In genomic region chr17:57123192-57124118, GRCm38 (mm10) we compare ENCODE assay signal across 40 mouse cellular contexts. TPM values are rescaled to one million over a fixed set of nuclear protein-coding genes. Genes with fewer than 3 reads are reported as not detected.
"Had no signal": no experiment of that assay in that cellular context is flagged by ENCODE, and none has a peak within 500 bp of the region (broad histone marks: within the 10 kb centered on the region; RNA-seq: fewer than 3 reads in every experiment).

No protein-coding gene starts in this region.

- DNase-seq: heart, postnatal 10 days; heart, postnatal 14 days; heart, postnatal 36 days; heart, postnatal 4 days; kidney, adult 11 months; kidney, adult 18-20 months; kidney, adult 2 months; kidney, adult 8-10 months; kidney, postnatal 10 days; kidney, postnatal 14 days; kidney, postnatal 25 days; kidney, postnatal 36 days; kidney, postnatal 4 days; layer of hippocampus, adult 9-11 months; layer of hippocampus, postnatal 36 days had no signal

- H3K4me2 ChIP-seq: heart, embryonic 11.5 days; heart, embryonic 12.5 days; heart, embryonic 13.5 days; heart, embryonic 15.5 days; hindbrain, embryonic 12.5 days; hindbrain, embryonic 13.5 days; hindbrain, embryonic 14.5 days; hindbrain, embryonic 15.5 days; intestine, embryonic 15.5 days; kidney, embryonic 15.5 days had no signal

- H3K4me1 ChIP-seq: heart, embryonic 12.5 days; hindbrain, embryonic 12.5 days; hindbrain, embryonic 15.5 days had no signal

- H3K27me3 ChIP-seq: heart, embryonic 13.5 days; heart, embryonic 15.5 days; hindbrain, embryonic 12.5 days; hindbrain, embryonic 13.5 days; hindbrain, embryonic 15.5 days; intestine, embryonic 15.5 days; kidney, embryonic 15.5 days had no signal

- H3K4me3 ChIP-seq: heart, embryonic 12.5 days; heart, embryonic 13.5 days; heart, embryonic 15.5 days; hindbrain, embryonic 10.5 days; hindbrain, embryonic 12.5 days; hindbrain, embryonic 13.5 days; hindbrain, embryonic 15.5 days; intestine, embryonic 15.5 days; kidney, embryonic 15.5 days; layer of hippocampus, adult 2 months; left cerebral cortex, adult 2 months had no signal

- H3K9me3 ChIP-seq: heart, embryonic 12.5 days; heart, embryonic 13.5 days; heart, embryonic 15.5 days; hindbrain, embryonic 10.5 days; hindbrain, embryonic 12.5 days; hindbrain, embryonic 13.5 days; hindbrain, embryonic 15.5 days; intestine, embryonic 15.5 days; kidney, embryonic 15.5 days had no signal

- H3K9ac ChIP-seq: heart, embryonic 12.5 days; heart, embryonic 13.5 days; heart, embryonic 15.5 days; hindbrain, embryonic 12.5 days; hindbrain, embryonic 13.5 days; hindbrain, embryonic 14.5 days; hindbrain, embryonic 15.5 days; intestine, embryonic 15.5 days; kidney, embryonic 15.5 days had no signal

- H3K27ac ChIP-seq: heart, embryonic 13.5 days; heart, embryonic 15.5 days; hindbrain, embryonic 10.5 days; hindbrain, embryonic 12.5 days; hindbrain, embryonic 13.5 days; hindbrain, embryonic 14.5 days; hindbrain, embryonic 15.5 days; hindbrain, postnatal 0 days; intestine, embryonic 15.5 days; kidney, embryonic 15.5 days; kidney, postnatal 0 days; layer of hippocampus, adult 2 months; left cerebral cortex, adult 2 months had no signal

- H3K36me3 ChIP-seq: heart, embryonic 12.5 days; heart, embryonic 13.5 days; heart, embryonic 15.5 days; hindbrain, embryonic 10.5 days; hindbrain, embryonic 12.5 days; hindbrain, embryonic 13.5 days; hindbrain, embryonic 15.5 days; intestine, embryonic 15.5 days; kidney, embryonic 15.5 days had no signal

RNA-seq across cellular contexts. Expression of gene Cd70, which starts 26.1 kb away (rescaled TPM):
- total RNA-seq: heart, postnatal 10 days; heart, postnatal 14 days; heart, postnatal 25 days; heart, postnatal 36 days; heart, postnatal 4 days; hematopoietic stem cell, adult 5-6 weeks; layer of hippocampus, adult 2 months; left cerebral cortex, adult 18-20 months had no signal
- polyA plus RNA-seq: heart, embryonic 11.5 days; heart, embryonic 12.5 days; heart, embryonic 13.5 days; heart, embryonic 14.5 days; heart, embryonic 15.5 days; heart, postnatal 0 days; hindbrain, embryonic 12.5 days; intestine, embryonic 14.5 days; intestine, embryonic 16.5 days; intestine, postnatal 0 days; kidney, embryonic 14.5 days; kidney, embryonic 16.5 days; kidney, postnatal 0 days had no signal
